Mouse (Mus musculus) testis, adult 2 months (tissue): ENCODE measurements around the gene Gabra1. TPM values are rescaled to one million over a fixed set of nuclear protein-coding genes. Genes with fewer than 3 reads are reported as not detected.

ENCODE experiments used
- H3K27ac ChIP-seq: fragments of 200-500 bp; 2 replicates; pipeline ENCODE4 v1.5.1; 2012; ENCODE audit warnings: low read depth, low read length; ENCODE audit not compliant: control insufficient read depth, insufficient read depth
- H3K27me3 ChIP-seq: fragments of 200-500 bp; 2 replicates; pipeline ENCODE4 v1.6.1; 2012; ENCODE audit warnings: mild to moderate bottlenecking, low read length, moderate library complexity; ENCODE audit not compliant: control insufficient read depth, insufficient read depth
- H3K36me3 ChIP-seq: fragments of 200-500 bp; 2 replicates; pipeline ENCODE4 v1.6.1; 2012; ENCODE audit warnings: mild to moderate bottlenecking, low read length; ENCODE audit not compliant: control insufficient read depth, insufficient read depth
- H3K4me1 ChIP-seq: fragments of 200-500 bp; 2 replicates; pipeline ENCODE4 v1.6.1; 2012; ENCODE audit warnings: low read length; ENCODE audit not compliant: control insufficient read depth, insufficient read depth
- H3K4me3 ChIP-seq: fragments of 200-500 bp; 2 replicates; pipeline ENCODE4 v1.5.1; 2012; ENCODE audit warnings: low read depth, mild to moderate bottlenecking, low read length, moderate library complexity, mixed read lengths; ENCODE audit not compliant: control insufficient read depth
- CTCF ChIP-seq: fragments of 200-500 bp; IDR thresholded peaks from 2 replicates; pipeline ENCODE4 v1.5.1; 2012; ENCODE audit warnings: low read depth, mild to moderate bottlenecking, inconsistent platforms, low read length, moderate library complexity; ENCODE audit not compliant: control insufficient read depth, insufficient read depth, insufficient replicate concordance
- POLR2A ChIP-seq: fragments of 200-500 bp; IDR thresholded peaks from 2 replicates; pipeline ENCODE4 v1.6.1; 2012; ENCODE audit warnings: low read depth, mild to moderate bottlenecking, inconsistent platforms, low read length, moderate library complexity; ENCODE audit not compliant: control insufficient read depth
- polyA plus RNA-seq: library from polyadenylated mRNA; depleted of rRNA; stranded (reverse); fragments of >200 nt; gene quantifications from 2 replicates; pipeline ENCODE4 v1.2.3, GENCODE M21; 2012; rRNA removed

Gene Gabra1
- polyA plus RNA-seq, 1 experiment = 1.0 TPM

DNA sequence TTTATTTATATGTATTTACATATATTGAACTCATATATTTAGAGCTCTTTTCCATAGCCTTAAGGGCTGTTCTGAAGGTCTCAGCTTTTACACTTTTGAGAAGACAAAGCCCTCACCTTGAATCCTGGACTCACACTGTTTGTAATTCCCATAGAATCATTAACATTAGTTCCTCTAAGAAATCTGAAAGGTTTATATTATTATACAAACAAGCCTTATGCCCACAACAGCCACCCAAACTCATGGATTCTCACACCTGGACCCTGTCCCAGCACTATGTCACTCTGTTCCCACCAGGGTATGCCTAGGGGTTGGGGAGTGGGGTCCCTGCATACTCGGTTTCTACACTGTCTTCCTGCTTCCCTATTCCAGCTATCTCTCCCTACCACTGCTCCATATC lies 72.7 kb downstream of the Gabra1 start:
- Histone ChIP-seq H3K27ac (no peak overlapping the region), H3K4me1 (no peaks in the 10 kb centered on the region), H3K27me3 (no peaks in the 10 kb centered on the region), H3K36me3 (no peaks in the 10 kb centered on the region), H3K4me3 (no peak overlapping the region)
- TF ChIP-seq CTCF (no peak), POLR2A (no peak)

GRCm38 (mm10) chr11:42109627-42110026 lies 73.1 kb downstream of the Gabra1 start:
- H3K27ac ChIP-seq = no peak overlapping the region
- H3K4me1 ChIP-seq = no peaks in the 10 kb centered on the region
- TF ChIP-seq POLR2A = no peak
- no peak for TF ChIP-seq CTCF
- no peak overlapping the region for H3K4me3 ChIP-seq
- no peaks in the 10 kb centered on the region for H3K27me3 ChIP-seq
- no peaks in the 10 kb centered on the region for H3K36me3 ChIP-seq

DNA sequence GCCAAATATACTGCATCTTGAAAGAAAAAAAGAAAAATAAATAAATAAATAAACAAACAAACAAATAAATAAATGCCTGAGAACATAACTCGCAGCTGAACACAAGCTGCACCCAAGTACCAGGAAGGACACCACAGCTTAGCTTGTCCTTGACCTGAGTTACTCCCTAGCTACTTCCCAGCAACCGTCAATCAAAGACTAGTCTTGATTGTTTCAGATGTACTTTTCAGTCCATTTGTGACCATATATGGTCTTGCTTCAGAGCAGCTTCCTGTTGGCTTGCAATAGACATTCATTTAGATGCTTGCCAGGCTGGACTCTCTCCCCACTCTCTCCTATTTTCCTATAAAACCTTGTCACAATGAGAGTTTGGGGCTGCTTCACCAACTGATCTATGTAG lies 87.2 kb downstream of the Gabra1 start:
- Histone ChIP-seq H3K4me1 (no peaks in the 10 kb centered on the region), H3K27ac (no peak overlapping the region), H3K27me3 (no peaks in the 10 kb centered on the region), H3K4me3 (no peak overlapping the region), H3K36me3 (no peaks in the 10 kb centered on the region)
- TF ChIP-seq CTCF (no peak), POLR2A (no peak)

Other genes with a start within 250 kb of the Gabra1 start
- gene Gabrg2, start 182.1 kb downstream of the Gabra1 start, polyA plus RNA-seq = not detected in 2 replicates
- not detected in 2 replicates for gene Gabra6, start 138.1 kb upstream of the Gabra1 start, polyA plus RNA-seq
- gene Gabrb2, start 236.8 kb upstream of the Gabra1 start, polyA plus RNA-seq = 0.09 TPM in 1 of 2 replicates, not detected in the other